Mouse (Mus musculus): ENCODE measurements around the gene Ndufa4l2.

Ndufa4l2 gene

GRCm38 (mm10) chr10:127531548-127531947 is 16.8 kb downstream of the Ndufa4l2 start:
- no peak for DNase-seq

- DNase-seq = no peak
Measured at GRCm38 (mm10) chr10:127534036-127534928, 19.5 kb downstream of the Ndufa4l2 start, which contains the start of gene Nxph4. Gene Nxph4 (minus strand): TSS chr10:127534559.

DNA sequence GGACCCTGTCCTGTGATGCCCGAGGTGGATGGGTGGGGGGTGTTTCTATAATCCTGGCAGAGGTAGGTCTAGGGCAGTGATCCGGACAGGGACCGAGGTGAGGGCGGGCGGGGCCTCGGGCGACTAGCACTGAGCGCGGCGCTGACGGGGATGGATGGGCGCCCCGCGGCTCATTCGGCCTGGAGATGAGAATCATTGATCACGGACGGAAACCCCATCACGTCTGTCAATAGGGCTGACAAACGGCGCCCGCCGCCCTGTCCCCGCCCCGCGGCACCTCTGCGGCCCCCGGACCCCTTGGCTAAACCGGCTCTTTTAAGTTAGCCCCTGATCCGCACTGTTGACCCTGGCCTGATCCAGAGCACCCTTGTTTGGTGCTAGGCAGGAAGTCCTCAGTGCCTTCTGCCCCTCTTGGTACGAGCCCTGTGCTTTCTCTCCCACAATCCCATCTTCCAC is 20.2 kb downstream of the Ndufa4l2 start:
- DNase-seq = no peak

GRCm38 (mm10) chr10:127536586-127537314 is 22.0 kb downstream of the Ndufa4l2 start:
- no peak for DNase-seq

DNA sequence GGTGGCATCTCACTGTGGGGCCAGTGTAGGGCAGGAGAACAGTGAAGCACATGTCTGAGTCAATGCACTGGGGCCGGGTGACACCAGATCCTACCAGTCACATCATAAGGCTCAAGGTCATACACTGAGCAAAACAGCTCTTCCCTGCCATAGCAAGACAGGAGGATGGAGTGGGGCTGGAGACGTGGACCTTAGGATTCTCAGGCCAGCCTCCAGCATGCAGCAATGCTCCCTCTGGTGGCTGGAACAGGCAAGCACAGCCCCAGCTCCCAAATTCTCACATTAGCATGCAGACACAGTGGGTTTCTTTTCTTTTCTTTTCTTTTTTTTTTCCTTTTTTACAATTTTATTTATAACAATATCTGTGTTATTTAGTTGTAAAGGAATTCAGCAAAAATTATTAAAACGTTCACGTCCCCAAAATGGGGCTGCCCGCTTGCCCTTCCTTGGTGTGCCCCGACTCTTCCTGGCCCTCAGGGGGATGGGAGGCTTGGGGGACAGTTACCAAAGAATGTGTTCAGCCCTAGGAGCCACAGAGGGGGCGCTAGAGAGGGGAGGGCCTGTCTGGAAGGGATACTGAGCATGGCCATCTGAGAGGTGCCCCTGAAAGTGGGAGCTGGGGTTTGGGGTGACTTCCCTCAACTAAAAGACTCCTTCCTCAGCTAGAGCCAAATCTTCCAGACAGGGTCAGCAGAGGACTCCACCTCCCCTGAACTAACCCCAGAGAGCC is 23.3 kb downstream of the Ndufa4l2 start:
- peak; percentile 78 to 87 for DNase-seq

- no peak for DNase-seq
Measured at GRCm38 (mm10) chr10:127541510-127541909, 26.7 kb downstream of the Ndufa4l2 start.

GRCm38 (mm10) chr10:127542084-127542483 is 27.3 kb downstream of the Ndufa4l2 start:
- no peak for DNase-seq

DNA sequence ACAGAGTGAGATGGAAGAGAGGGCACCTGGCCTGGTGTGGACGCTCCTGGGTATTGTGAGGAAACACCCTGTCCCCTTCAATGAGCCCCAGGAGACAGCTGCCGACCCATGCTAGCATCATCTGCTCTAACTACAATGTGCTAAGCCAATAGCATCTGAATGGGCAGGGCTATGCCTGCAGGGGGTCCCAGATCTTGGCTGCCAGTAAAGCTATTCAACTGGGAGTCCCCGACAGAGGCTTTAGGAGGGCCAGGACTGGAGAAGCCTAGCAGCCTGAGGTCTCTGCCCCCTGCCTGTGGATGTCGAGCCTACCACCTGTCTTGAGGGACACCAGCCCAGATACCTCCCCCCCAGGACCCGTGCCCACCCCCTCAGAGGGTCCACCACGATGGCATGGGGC is 28.0 kb downstream of the Ndufa4l2 start:
- DNase-seq = no peak

- DNase-seq = no peak
Measured at GRCm38 (mm10) chr10:127543916-127544315, 29.1 kb downstream of the Ndufa4l2 start.

DNA sequence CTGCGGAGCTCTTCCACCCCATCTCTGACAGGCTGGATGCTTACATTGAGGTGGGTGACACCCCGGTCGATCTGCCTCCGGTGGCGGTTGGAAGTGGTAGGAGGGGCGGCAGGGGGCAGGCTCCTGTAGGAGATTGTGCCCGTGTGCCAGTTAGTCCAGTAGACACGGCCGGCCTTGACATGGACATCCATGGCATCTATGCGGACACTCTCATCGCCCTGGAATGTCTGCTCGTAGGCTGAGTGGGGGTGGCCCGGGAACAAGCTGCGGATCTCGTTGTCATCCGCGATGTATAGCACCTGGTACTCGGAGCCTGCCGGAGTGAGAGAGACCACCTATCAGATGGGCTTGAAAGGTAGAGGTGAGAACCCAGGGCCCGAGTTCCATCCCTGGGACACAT is 29.6 kb downstream of the Ndufa4l2 start:
- no peak for DNase-seq

GRCm38 (mm10) chr10:127546505-127546904 is 31.7 kb downstream of the Ndufa4l2 start:
- no peak for DNase-seq

GRCm38 (mm10) chr10:127548236-127548635 is 33.5 kb downstream of the Ndufa4l2 start:
- no peak for DNase-seq

DNA sequence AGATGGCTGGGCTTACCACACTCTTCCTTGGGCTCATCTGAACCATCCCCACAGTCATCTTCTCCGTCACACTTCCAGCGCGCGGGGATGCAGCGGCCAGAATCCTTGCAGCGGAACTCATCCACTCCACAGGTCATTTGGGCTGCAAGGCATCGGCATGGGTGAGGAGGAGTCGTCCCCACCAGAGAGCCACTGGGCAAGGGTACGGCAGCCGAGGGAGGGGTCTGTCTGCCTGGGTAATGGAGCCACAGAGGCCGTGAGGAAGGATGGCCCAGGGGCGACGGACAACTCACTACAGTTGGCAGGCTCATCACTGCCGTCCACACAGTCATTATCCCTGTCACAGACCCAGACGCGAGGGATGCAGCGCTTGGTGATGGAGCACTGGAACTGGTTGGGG is 35.1 kb downstream of the Ndufa4l2 start:
- DNase-seq = no peak

GRCm38 (mm10) chr10:127555703-127556102 is 40.9 kb downstream of the Ndufa4l2 start:
- peak in 1 of 2 experiments; percentile 51 for DNase-seq

DNA sequence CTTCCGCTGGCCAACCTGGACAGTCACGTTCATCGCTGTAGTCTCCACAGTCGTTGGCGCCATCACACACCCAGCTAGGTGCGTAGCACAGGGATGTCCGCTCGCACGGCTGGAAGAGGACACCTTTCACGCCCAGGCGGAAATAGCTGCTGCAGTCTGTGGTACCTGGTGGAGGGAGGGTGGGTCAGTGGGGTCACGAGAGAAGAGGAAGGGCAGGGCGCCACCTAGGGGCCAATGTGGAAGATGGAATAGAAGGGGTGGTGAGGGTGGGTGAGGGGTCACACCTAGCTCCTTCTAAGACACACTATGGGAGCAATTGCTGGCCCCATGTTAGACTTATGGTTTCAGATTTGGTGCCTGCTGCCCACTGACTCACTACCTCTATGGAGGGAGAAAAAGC is 42.6 kb downstream of the Ndufa4l2 start:
- DNase-seq = no peak

DNA sequence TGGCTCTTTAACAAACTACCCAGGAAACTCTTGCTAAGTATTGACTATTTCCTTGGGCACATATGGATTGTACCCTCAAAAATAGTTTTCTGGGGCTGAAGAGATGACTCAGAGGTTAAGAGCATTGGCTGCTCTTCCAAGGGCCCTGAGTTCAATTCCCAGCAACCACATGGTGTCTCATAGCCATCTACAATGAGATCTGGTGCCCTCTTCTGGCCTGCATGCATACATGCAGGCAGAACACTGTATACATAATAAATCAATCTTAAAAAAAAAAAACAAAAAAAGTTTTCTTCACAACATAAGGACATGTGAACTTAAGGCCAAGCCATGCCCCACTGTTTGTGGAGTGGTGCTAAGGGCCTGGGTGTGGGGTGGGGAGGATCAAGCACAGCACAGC is 46.4 kb downstream of the Ndufa4l2 start:
- DNase-seq = no peak

- DNase-seq = no peak
Measured at GRCm38 (mm10) chr10:127563840-127564239, 49.1 kb downstream of the Ndufa4l2 start.

DNA sequence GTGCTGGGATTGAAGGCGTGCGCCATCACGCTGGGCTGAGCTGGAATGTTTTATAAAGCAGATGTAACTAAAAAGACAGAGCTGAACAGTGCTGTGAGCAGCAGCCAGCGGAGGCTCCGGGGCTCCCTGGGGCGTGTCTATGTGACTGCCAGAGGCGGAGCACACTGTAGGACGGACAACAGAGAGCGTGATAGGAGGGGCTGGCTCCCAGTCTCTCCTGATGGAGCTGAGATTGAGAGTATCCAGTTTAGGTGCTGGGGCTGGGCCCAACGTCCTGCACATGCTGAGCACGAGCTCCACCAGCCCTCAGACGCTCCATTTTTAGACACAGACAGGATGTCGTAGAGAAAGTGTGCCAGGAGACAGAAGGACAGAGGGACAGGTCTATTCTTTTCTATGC is 49.5 kb downstream of the Ndufa4l2 start:
- DNase-seq = peak in 1 of 2 experiments; percentile 55

All from lung, postnatal 4 days (tissue).